Mouse (Mus musculus) layer of hippocampus, postnatal 14 days (tissue): Measurements from ENCODE around the gene Tnr. TPM values are rescaled to one million over a fixed set of nuclear protein-coding genes. Genes with fewer than 3 reads are reported as not detected.

ENCODE experiments used
- DNase-seq, 2 experiments: peaks; one replicate each; pipeline ENCODE4 v3.0.0; 2021 to 2022; ENCODE audit warnings: low spot score in 2 of 2, mixed read lengths in 1 of 2
- total RNA-seq, 2 experiments: library from RNA; stranded (reverse); gene quantifications; 2 replicates each; pipeline ENCODE4 v1.2.3; 2021

The Tnr gene
- total RNA-seq, 2 experiments from 2014 or later, result 168 to 172 TPM

- peak in 1 of 2 experiments; percentile 30 for DNase-seq
Observed at GRCm38 (mm10) chr1:159783842-159784241, 260.3 kb downstream of the Tnr start.

- no peak for DNase-seq
Observed at GRCm38 (mm10) chr1:159788312-159788711, 264.7 kb downstream of the Tnr start.

- no peak for DNase-seq
Observed at GRCm38 (mm10) chr1:159792546-159792945, 269.0 kb downstream of the Tnr start.

- no peak for DNase-seq
Observed at GRCm38 (mm10) chr1:159796021-159796420, 272.5 kb downstream of the Tnr start.

GRCm38 (mm10) chr1:159800366-159800765 lies 276.8 kb downstream of the Tnr start:
- no peak for DNase-seq

GRCm38 (mm10) chr1:159801753-159802152 lies 278.2 kb downstream of the Tnr start:
- DNase-seq, result no peak

- peak in 1 of 2 experiments; percentile 25 for DNase-seq
Observed at GRCm38 (mm10) chr1:159803711-159804110, 280.1 kb downstream of the Tnr start.

GRCm38 (mm10) chr1:159809493-159809892 lies 285.9 kb downstream of the Tnr start:
- no peak for DNase-seq

- DNase-seq, result no peak
Observed at GRCm38 (mm10) chr1:159811805-159812204, 288.2 kb downstream of the Tnr start.

GRCm38 (mm10) chr1:159812820-159813411 lies 289.3 kb downstream of the Tnr start:
- DNase-seq, result no peak

- DNase-seq, result no peak
Observed at GRCm38 (mm10) chr1:159814348-159814747, 290.8 kb downstream of the Tnr start.

- DNase-seq, result no peak
Observed at GRCm38 (mm10) chr1:159816614-159817371, 293.2 kb downstream of the Tnr start.

- no peak for DNase-seq
Observed at GRCm38 (mm10) chr1:159819511-159819910, 295.9 kb downstream of the Tnr start.

- DNase-seq, result peak in 1 of 2 experiments; percentile 49
Observed at GRCm38 (mm10) chr1:159822416-159822815, 298.8 kb downstream of the Tnr start.

GRCm38 (mm10) chr1:159828531-159828930 lies 305.0 kb downstream of the Tnr start:
- DNase-seq, result no peak

GRCm38 (mm10) chr1:159833165-159833564 lies 309.6 kb downstream of the Tnr start:
- DNase-seq, result no peak

GRCm38 (mm10) chr1:159833646-159834338 lies 310.2 kb downstream of the Tnr start:
- DNase-seq, result no peak

- no peak for DNase-seq
Observed at GRCm38 (mm10) chr1:159835126-159835525, 311.6 kb downstream of the Tnr start.

GRCm38 (mm10) chr1:159840337-159840736 lies 316.8 kb downstream of the Tnr start:
- DNase-seq, result no peak

- no peak for DNase-seq
Observed at GRCm38 (mm10) chr1:159842876-159843275, 319.3 kb downstream of the Tnr start.

- peak in 1 of 2 experiments; percentile 36 for DNase-seq
Observed at GRCm38 (mm10) chr1:159852088-159852487, 328.5 kb downstream of the Tnr start.

GRCm38 (mm10) chr1:159854261-159854660 lies 330.7 kb downstream of the Tnr start:
- DNase-seq, result no peak
